Mouse (Mus musculus) ES-Bruce4 (cell line): ENCODE measurements around the gene Rela.

Experiments
- CTCF ChIP-seq: IDR thresholded peaks from one replicate; pipeline ENCODE4 v1.8.1; 2011; ENCODE audit warnings: low read depth, low read length
- EP300 ChIP-seq: IDR thresholded peaks from 2 replicates; pipeline ENCODE4 v1.6.1; 2011; ENCODE audit warnings: low read depth, low read length; ENCODE audit not compliant: insufficient read depth
- POLR2A ChIP-seq: IDR thresholded peaks from one replicate; pipeline ENCODE4 v1.8.1; 2011; ENCODE audit warnings: low read length; ENCODE audit not compliant: insufficient read depth

- TF ChIP-seq POLR2A: no peak
- TF ChIP-seq EP300: no peak
- TF ChIP-seq CTCF: no peak
These were observed 5.2 kb upstream of the Rela start for GRCm38 (mm10) chr19:5632120-5632519.
